Mouse (Mus musculus) T-helper 1 cell (primary cell): ENCODE measurements around the gene Mmp13.
"Not testable (repeated sequence)": the region's sequence is repeated elsewhere in the genome, so short reads cannot be mapped to it uniquely, and the experiment has no call there.

ENCODE experiments used
- in situ Hi-C: fragments of 300-600 bp; cut with MboI, MseI; formaldehyde crosslinking; loops from one replicate; pipeline ENCODE4 v1.15.1; 2025; ENCODE audit warnings: high pct_unique_total_duplicates

Gene Mmp13

GRCm38 (mm10) chr9:7272214-7272613 lies at the start of gene Mmp13:
Gene Mmp13 (plus strand): TSS chr9:7272514.
- in situ Hi-C loops = no loop called here

- in situ Hi-C loops = no loop called here
Observed at GRCm38 (mm10) chr9:7238619-7239018, 33.7 kb upstream of the Mmp13 start.

DNA sequence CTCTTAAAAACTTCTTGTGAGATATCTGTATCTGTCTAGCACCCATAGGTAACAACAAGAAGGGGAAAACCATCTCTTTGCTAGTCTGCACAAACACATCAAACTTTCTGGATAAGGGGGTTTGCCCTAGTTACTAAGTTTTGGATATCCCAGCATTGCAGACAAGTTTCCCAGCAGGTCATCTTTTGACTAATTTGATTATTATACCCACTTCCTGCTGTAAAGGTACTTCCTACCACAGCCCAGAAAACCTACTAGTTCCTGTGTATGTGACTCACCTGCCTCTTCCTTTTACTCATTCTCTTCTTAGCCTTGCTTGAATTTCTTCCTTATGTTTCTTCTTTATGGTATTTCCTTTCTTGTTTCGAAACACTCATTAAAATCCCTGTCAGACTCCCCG lies 32.3 kb upstream of the Mmp13 start:
- in situ Hi-C loops = no loop called here

DNA sequence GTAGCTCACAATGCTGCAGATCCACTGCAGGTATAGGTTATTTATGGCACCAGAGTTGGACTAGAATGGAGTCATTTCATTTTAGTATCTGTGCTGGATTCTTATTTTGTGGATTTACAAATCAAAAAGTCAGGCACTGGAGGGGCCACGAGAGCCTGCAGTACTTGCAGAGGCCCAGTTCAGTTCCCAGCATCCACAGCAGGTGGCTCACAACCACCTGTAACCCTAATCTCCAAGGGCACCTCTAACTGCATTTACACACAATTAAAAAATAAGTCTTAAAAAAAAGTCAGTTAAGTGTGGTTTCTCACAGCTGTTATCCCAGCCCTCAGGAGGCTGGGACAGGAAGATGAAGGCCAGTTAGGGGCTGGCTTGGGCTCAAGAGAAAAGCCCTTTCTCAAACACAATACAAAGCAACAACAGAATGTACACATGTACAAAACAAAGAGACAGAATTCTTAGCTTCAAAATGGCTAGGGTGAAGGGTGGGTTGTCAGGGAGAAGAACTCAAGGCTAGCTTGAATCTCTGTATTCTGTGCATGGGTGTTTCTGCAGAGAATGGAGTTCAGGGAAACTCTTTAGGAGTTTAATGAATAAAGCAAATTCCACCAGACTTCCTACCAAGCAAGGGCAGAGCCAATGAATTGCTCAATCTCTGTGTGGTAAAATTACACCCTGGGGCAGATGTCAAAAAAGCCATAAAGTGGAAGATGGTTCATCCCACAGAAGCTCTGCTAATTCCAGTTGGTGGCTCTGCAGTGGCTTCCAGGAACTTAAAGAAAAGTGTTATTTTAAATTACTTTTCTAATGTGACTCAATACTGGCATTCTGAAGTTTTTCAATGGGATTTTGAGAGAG lies 19.3 kb upstream of the Mmp13 start:
- in situ Hi-C loops = no loop called here

GRCm38 (mm10) chr9:7261667-7262066 lies 10.6 kb upstream of the Mmp13 start:
- in situ Hi-C loops = no loop called here

DNA sequence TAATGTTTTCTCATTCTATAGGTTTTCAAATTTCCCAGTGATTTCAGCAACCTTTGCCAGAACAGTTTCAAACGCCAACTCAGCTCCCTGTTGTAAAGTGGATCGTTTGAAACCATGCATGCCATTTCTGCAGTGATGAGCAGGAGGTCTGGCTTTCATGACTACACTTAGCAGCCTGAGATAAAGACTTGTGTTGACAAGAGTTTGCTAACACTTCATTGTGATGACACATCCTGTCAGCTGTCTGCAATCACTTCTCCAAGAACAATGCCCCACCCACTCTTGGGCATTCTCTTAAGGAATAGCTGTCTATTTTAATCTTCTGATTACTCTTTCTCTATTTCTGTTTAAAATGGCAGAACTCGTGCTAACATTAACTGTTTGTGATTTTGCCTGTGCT lies 2.2 kb upstream of the Mmp13 start:
- in situ Hi-C loops = no loop called here

- in situ Hi-C loops = no loop called here
Observed at GRCm38 (mm10) chr9:7282565-7283302, 10.4 kb downstream of the Mmp13 start.

DNA sequence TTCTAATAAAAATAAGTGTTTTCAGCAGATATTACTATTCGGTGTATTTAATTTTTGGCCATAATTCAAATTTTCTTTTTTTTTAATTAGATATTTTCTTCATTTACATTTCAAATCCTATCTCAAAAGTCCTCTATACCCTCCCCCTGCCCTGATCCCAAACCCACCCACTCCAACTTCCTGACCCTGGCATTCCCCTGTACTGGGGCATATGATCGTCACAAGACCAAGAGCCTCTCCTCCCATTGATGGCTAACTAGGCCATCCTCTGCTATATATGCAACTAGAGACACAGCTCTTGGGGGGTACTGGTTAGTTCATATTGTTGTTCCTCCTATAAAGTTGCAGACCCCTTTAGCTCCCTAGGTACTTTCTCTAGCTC lies 11.0 kb downstream of the Mmp13 start:
- in situ Hi-C loops = not testable (repeated sequence)

GRCm38 (mm10) chr9:7289501-7289900 lies 17.2 kb downstream of the Mmp13 start:
- in situ Hi-C loops = no loop called here

- in situ Hi-C loops = no loop called here
Observed at GRCm38 (mm10) chr9:7289901-7290300, 17.6 kb downstream of the Mmp13 start.

DNA sequence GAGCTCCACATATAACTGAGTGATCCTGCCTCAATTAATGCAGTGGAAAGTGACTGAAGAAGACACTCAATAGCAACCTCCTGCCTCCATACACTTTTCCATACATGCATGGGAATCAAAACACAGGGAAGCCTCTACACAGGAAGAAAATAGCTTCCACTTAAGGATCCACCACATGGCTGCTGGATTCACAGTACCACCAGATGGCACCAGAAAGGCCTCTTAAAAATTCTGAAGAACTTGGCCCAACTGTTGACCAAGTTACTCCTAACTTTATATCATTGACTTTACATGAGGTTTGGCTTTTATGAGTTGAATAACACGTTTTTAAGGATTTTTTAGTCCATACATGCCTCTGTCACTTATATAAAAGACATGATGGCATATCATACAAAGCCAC lies 19.8 kb downstream of the Mmp13 start:
- in situ Hi-C loops = no loop called here

GRCm38 (mm10) chr9:7331847-7332246 lies 59.5 kb downstream of the Mmp13 start:
- in situ Hi-C loops = no loop called here
